Mouse (Mus musculus) cerebellum, adult 2 months (tissue): ENCODE results near the gene Abca2.

Experiments
- CTCF ChIP-seq: fragments of 200-500 bp; IDR thresholded peaks from 2 replicates; pipeline ENCODE4 v1.5.1; 2011; ENCODE audit warnings: low read depth, mild to moderate bottlenecking, control low read depth, low read length, moderate library complexity, borderline replicate concordance; ENCODE audit not compliant: insufficient read depth
- POLR2A ChIP-seq: fragments of 200-500 bp; IDR thresholded peaks from 2 replicates; pipeline ENCODE4 v1.6.1; 2011; ENCODE audit warnings: low read length, control low read depth, borderline replicate concordance; ENCODE audit not compliant: insufficient read depth

DNA sequence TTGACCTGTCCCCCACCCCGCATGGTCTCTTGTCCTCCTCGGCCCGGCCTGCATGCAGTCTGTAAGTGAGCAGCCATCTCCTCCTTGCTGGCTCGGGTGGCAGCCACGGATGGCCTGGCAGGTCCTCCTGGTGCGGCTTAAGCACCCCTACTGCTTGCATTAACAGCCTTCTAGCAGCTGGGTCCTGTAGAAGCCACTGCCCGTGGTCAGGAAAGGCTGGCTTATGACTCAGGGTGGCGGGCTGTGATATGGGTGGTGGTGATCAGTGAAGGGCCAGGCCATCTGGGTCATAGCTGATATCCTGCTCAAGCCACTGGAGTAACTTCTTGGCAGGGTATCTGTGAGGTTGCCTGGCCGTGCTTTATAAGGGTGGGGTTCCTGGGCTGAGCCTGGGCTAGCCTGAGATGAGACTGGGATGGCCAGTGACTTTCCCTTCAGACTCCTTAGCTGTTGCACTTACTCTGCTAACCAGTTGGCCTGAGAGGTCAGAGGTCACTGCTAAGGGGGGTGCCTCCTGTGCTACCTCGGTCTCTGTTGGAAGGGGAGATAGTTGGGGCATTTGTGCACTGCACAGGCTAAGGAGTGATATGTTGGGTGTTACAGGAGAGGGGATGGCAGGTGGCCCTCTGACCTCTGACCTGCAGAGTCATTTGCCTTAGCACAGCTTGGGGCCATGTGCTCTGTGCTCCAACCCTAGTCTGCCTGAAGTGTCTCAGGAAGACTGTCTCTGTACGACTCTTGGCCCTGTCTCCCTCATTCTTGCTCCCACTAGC lies 4.0 kb downstream of the Abca2 start:
- TF ChIP-seq CTCF (no peak), POLR2A (no peak)
